Comparison of ENCODE assay signal across 8 mouse cellular contexts in genomic region chr8:121300501-121301411, GRCm38 (mm10).
DNase-seq lines count a peak whose midpoint lies in the region; ATAC-seq and TF ChIP-seq lines count a peak whose summit lies in the region.

No protein-coding gene starts in this region.

- ATAC-seq in forebrain, embryonic 13.5 days, result peak; percentile 22; the same call in 1 of the 2 replicates
- peak; percentile 38; the same call in 1 of the 2 replicates for ATAC-seq in intestine, postnatal 0 days
- ATAC-seq in midbrain, embryonic 15.5 days (replicated peaks), result 0 out of 2 replicates have a peak, but pooled peaks have one; percentile 23

- no peaks in the 10 kb centered on the region for H3K36me3 ChIP-seq in forebrain, embryonic 13.5 days (ENCODE audit: poor library complexity, severe bottlenecking)
- no peaks in the 10 kb centered on the region for H3K36me3 ChIP-seq in intestine, postnatal 0 days (ENCODE audit: control insufficient read depth, insufficient read depth)
- no peaks in the 10 kb centered on the region for H3K36me3 ChIP-seq in midbrain, embryonic 15.5 days (replicated peaks)

- peak; percentile 22 for DNase-seq in adrenal gland, postnatal 14 days
- DNase-seq in adrenal gland, postnatal 36 days, result no peak
- no peak for DNase-seq in cerebellum, adult 9-10 months
- DNase-seq in layer of hippocampus, postnatal 25 days (ENCODE audit: extremely low spot score in 1 of 2, low spot score in 1 of 2), result no peak
- DNase-seq in gastrocnemius, postnatal 25 days, result no peak

- H3K4me1 ChIP-seq in forebrain, embryonic 13.5 days, result peaks cover 22% of the 10 kb centered on the region
- 0 out of 2 replicates have a peak, but pooled peaks cover 6% of the 10 kb centered on the region for H3K4me1 ChIP-seq in intestine, postnatal 0 days (replicated peaks; ENCODE audit: control insufficient read depth, insufficient read depth, low read length)
- peaks cover 34% of the 10 kb centered on the region for H3K4me1 ChIP-seq in midbrain, embryonic 15.5 days

- H3K4me3 ChIP-seq in forebrain, embryonic 13.5 days, result peak overlapping the region; percentile 15; the same call in 1 of the 2 replicates
- no peak overlapping the region for H3K4me3 ChIP-seq in intestine, postnatal 0 days (ENCODE audit: low read depth, low read length)
- no peak overlapping the region for H3K4me3 ChIP-seq in midbrain, embryonic 15.5 days

- 33% methylated on average over 28 of the region's 28 CpGs for WGBS in forebrain, embryonic 13.5 days
- WGBS in intestine, postnatal 0 days, result 25% methylated on average over 28 of the region's 28 CpGs
- 24% methylated on average over 28 of the region's 28 CpGs for WGBS in midbrain, embryonic 15.5 days

- H3K4me2 ChIP-seq in forebrain, embryonic 13.5 days, result peak overlapping the region; percentile 52
- H3K4me2 ChIP-seq in intestine, postnatal 0 days (replicated peaks; ENCODE audit: low read depth), result peak overlapping the region; percentile 44
- H3K4me2 ChIP-seq in midbrain, embryonic 15.5 days, result peak overlapping the region; percentile 35

- no peak overlapping the region for H3K27ac ChIP-seq in forebrain, embryonic 13.5 days
- H3K27ac ChIP-seq in intestine, postnatal 0 days (ENCODE audit: low read depth, low read length), result no peak overlapping the region
- no peak overlapping the region for H3K27ac ChIP-seq in midbrain, embryonic 15.5 days

- H3K27me3 ChIP-seq in forebrain, embryonic 13.5 days, result no peaks in the 10 kb centered on the region
- H3K27me3 ChIP-seq in intestine, postnatal 0 days (replicated peaks; ENCODE audit: control insufficient read depth, insufficient read depth, low read length), result 0 out of 2 replicates have a peak, but pooled peaks cover 4% of the 10 kb centered on the region
- H3K27me3 ChIP-seq in midbrain, embryonic 15.5 days (replicated peaks), result no peaks in the 10 kb centered on the region

- TF ChIP-seq CTCF in intestine, postnatal 0 days (IDR thresholded peaks at IDR 0.05; ENCODE audit: low read depth), result 0 out of 2 replicates have a peak, but pooled peaks have one; percentile 1

- peak overlapping the region; percentile 2; the same call in 1 of the 2 replicates for H3K9ac ChIP-seq in forebrain, embryonic 13.5 days
- no peak overlapping the region for H3K9ac ChIP-seq in intestine, postnatal 0 days (ENCODE audit: low read depth, low read length)
- H3K9ac ChIP-seq in midbrain, embryonic 15.5 days, result no peak overlapping the region

- H3K9me3 ChIP-seq in forebrain, embryonic 13.5 days (replicated peaks), result no peaks in the 10 kb centered on the region
- H3K9me3 ChIP-seq in intestine, postnatal 0 days (ENCODE audit: control insufficient read depth), result no peaks in the 10 kb centered on the region
- no peaks in the 10 kb centered on the region for H3K9me3 ChIP-seq in midbrain, embryonic 15.5 days
